Mouse (Mus musculus) liver, adult 2 months (tissue): Measurements from ENCODE around the gene Auts2. TPM values are rescaled to one million over a fixed set of nuclear protein-coding genes. Genes with fewer than 3 reads are reported as not detected.

Experiments used
- DNase-seq: peaks from one replicate; pipeline ENCODE4 v3.0.0-alpha.2; 2011; ENCODE audit warnings: low read depth, low spot score; ENCODE audit errors: extremely low read depth
- H3K27ac ChIP-seq: fragments of 200-500 bp; replicated peaks from 2 replicates; pipeline ENCODE4 v1.5.1; 2012; ENCODE audit warnings: low read depth, mild to moderate bottlenecking, control low read depth, inconsistent platforms, low read length; ENCODE audit not compliant: insufficient read depth
- H3K27me3 ChIP-seq: fragments of 200-500 bp; 2 replicates; pipeline ENCODE4 v1.6.1; 2012; ENCODE audit warnings: mild to moderate bottlenecking, moderate library complexity, low read length, inconsistent platforms; ENCODE audit not compliant: control insufficient read depth, insufficient read depth
- H3K36me3 ChIP-seq: fragments of 200-500 bp; 2 replicates; pipeline ENCODE4 v1.6.1; 2012; ENCODE audit warnings: low read length, inconsistent platforms; ENCODE audit not compliant: control insufficient read depth, insufficient read depth
- H3K4me1 ChIP-seq: fragments of 200-500 bp; 2 replicates; pipeline ENCODE4 v1.6.1; 2011; ENCODE audit warnings: low read length; ENCODE audit not compliant: control insufficient read depth, insufficient read depth
- H3K4me3 ChIP-seq: fragments of 200-500 bp; 2 replicates; pipeline ENCODE4 v1.5.1; 2011; ENCODE audit warnings: low read depth, mild to moderate bottlenecking, control low read depth, low read length, moderate library complexity; ENCODE audit not compliant: insufficient read depth
- H3K79me2 ChIP-seq: fragments of 200-500 bp; 2 replicates; pipeline ENCODE4 v1.6.1; 2012; ENCODE audit warnings: inconsistent platforms, mild to moderate bottlenecking, low read length, moderate library complexity; ENCODE audit not compliant: control insufficient read depth, insufficient read depth
- H3K9ac ChIP-seq: fragments of 200-500 bp; 2 replicates; pipeline ENCODE4 v1.6.1; 2012; ENCODE audit warnings: low read depth, mild to moderate bottlenecking, control low read depth, inconsistent platforms, low read length
- CTCF ChIP-seq: fragments of 200-500 bp; IDR thresholded peaks from 2 replicates; pipeline ENCODE4 v1.5.1; 2011; ENCODE audit warnings: low read depth, low read length, control low read depth
- POLR2A ChIP-seq: fragments of 200-500 bp; IDR thresholded peaks from 2 replicates; pipeline ENCODE4 v1.6.1; 2011; ENCODE audit warnings: low read length, control low read depth; ENCODE audit not compliant: insufficient read depth; ENCODE audit errors: extremely low read depth
- WGBS: fragments of 180-500 bp; shearing (Covaris S2); methylation state at CpG from one replicate; pipeline ENCODE4 v1.1.7; 2018; 5-methylcytosine and 5-hydroxymethylcytosine counted together
- polyA plus RNA-seq: library from polyadenylated mRNA; depleted of rRNA; stranded (reverse); fragments of >200 nt; gene quantifications from 2 replicates; pipeline ENCODE4 v1.2.3, GENCODE M21; 2012
- total RNA-seq: library from RNA; depleted of rRNA; stranded (reverse); fragments of >200 nt; gene quantifications from 2 replicates; pipeline ENCODE4 v1.2.3, GENCODE M21; 2014

Gene Auts2
- total and polyA plus RNA-seq, 2 experiments = 0.37 to 0.51 TPM

- H3K4me1 ChIP-seq = peaks cover 8% of the 10 kb centered on the region
- H3K9ac ChIP-seq = no peak overlapping the region
- DNase-seq = no peak
- no peaks in the 10 kb centered on the region for H3K79me2 ChIP-seq
- H3K4me3 ChIP-seq = no peak overlapping the region
- no peaks in the 10 kb centered on the region for H3K36me3 ChIP-seq
- H3K27me3 ChIP-seq = no peaks in the 10 kb centered on the region
- no peak overlapping the region for H3K27ac ChIP-seq
- no peak for TF ChIP-seq POLR2A
- no peak for TF ChIP-seq CTCF
- WGBS = 82% methylated on average over 8 of the region's 8 CpGs
Observed at GRCm38 (mm10) chr5:131595730-131596129, 947.4 kb downstream of the Auts2 start.

- no peak overlapping the region for H3K27ac ChIP-seq
- peaks cover 6% of the 10 kb centered on the region; the same call in 1 of the 2 replicates for H3K4me1 ChIP-seq
- no peaks in the 10 kb centered on the region for H3K27me3 ChIP-seq
- no peaks in the 10 kb centered on the region for H3K79me2 ChIP-seq
- TF ChIP-seq POLR2A (no peak), CTCF (no peak)
- H3K4me3 ChIP-seq = no peak overlapping the region
- DNase-seq = no peak
- H3K9ac ChIP-seq = no peak overlapping the region
- WGBS = 93% methylated on average over 3 of the region's 3 CpGs
- H3K36me3 ChIP-seq = no peaks in the 10 kb centered on the region
Observed at GRCm38 (mm10) chr5:131594597-131594996, 948.5 kb downstream of the Auts2 start.

- Histone ChIP-seq H3K27me3 (no peaks in the 10 kb centered on the region), H3K36me3 (no peaks in the 10 kb centered on the region), H3K9ac (no peak overlapping the region), H3K4me1 (peaks cover 6% of the 10 kb centered on the region; the same call in 1 of the 2 replicates), H3K79me2 (no peaks in the 10 kb centered on the region), H3K27ac (no peak overlapping the region), H3K4me3 (no peak overlapping the region)
- no peak for TF ChIP-seq CTCF
- no peak for TF ChIP-seq POLR2A
- peak; percentile 55 for DNase-seq
- WGBS = 50% methylated on average over 10 of the region's 10 CpGs
Observed at GRCm38 (mm10) chr5:131593261-131593660, 949.9 kb downstream of the Auts2 start.

- H3K27ac ChIP-seq = no peak overlapping the region
- WGBS = 33% methylated on average over 6 of the region's 6 CpGs
- DNase-seq = peak; percentile 67
- no peaks in the 10 kb centered on the region for H3K27me3 ChIP-seq
- H3K9ac ChIP-seq = no peak overlapping the region
- H3K79me2 ChIP-seq = no peaks in the 10 kb centered on the region
- no peaks in the 10 kb centered on the region for H3K36me3 ChIP-seq
- no peak for TF ChIP-seq CTCF
- TF ChIP-seq POLR2A = no peak
- no peak overlapping the region for H3K4me3 ChIP-seq
- H3K4me1 ChIP-seq = peaks cover 6% of the 10 kb centered on the region; the same call in 1 of the 2 replicates
Observed at GRCm38 (mm10) chr5:131589948-131590467, 953.1 kb downstream of the Auts2 start.

GRCm38 (mm10) chr5:131586332-131586700, 956.8 kb downstream of the Auts2 start:
- Histone ChIP-seq H3K4me3 (no peak overlapping the region), H3K27me3 (no peaks in the 10 kb centered on the region), H3K9ac (no peak overlapping the region), H3K79me2 (no peaks in the 10 kb centered on the region), H3K4me1 (peaks cover 2% of the 10 kb centered on the region; the same call in 1 of the 2 replicates), H3K36me3 (no peaks in the 10 kb centered on the region), H3K27ac (no peak overlapping the region)
- no peak for DNase-seq
- TF ChIP-seq POLR2A (no peak), CTCF (no peak)
- WGBS = 96% methylated on average over 5 of the region's 5 CpGs

GRCm38 (mm10) chr5:131585684-131586331, 957.3 kb downstream of the Auts2 start:
- WGBS = 86% methylated on average over 26 of the region's 26 CpGs
- H3K79me2 ChIP-seq = no peaks in the 10 kb centered on the region

More at GRCm38 (mm10) chr5:131585684-131586331, 957.3 kb downstream of the Auts2 start:
- Histone ChIP-seq H3K4me3 (no peak overlapping the region), H3K27me3 (no peaks in the 10 kb centered on the region), H3K4me1 (peaks cover 2% of the 10 kb centered on the region; the same call in 1 of the 2 replicates), H3K27ac (no peak overlapping the region), H3K9ac (no peak overlapping the region), H3K36me3 (no peaks in the 10 kb centered on the region)
- no peak for DNase-seq
- no peak for TF ChIP-seq POLR2A
- no peak for TF ChIP-seq CTCF
